Mouse (Mus musculus) C2C12 (cell line): Measurements from ENCODE around the gene Tubb4b. TPM values are rescaled to one million over a fixed set of nuclear protein-coding genes. Genes with fewer than 3 reads are reported as not detected.

Experiments used
- H3K27me3 ChIP-seq: one replicate; pipeline ENCODE4 v1.6.1; 2011; ENCODE audit not compliant: control insufficient read depth, insufficient read depth, insufficient read length
- H3K36me3 ChIP-seq: one replicate; pipeline ENCODE4 v1.6.1; 2011; ENCODE audit not compliant: control insufficient read depth, insufficient read depth
- H3K4me3 ChIP-seq: one replicate; pipeline ENCODE4 v1.5.1; 2011; ENCODE audit warnings: mild to moderate bottlenecking, control low read depth; ENCODE audit not compliant: poor library complexity, insufficient read depth, severe bottlenecking
- H3K79me2 ChIP-seq: one replicate; pipeline ENCODE4 v1.6.1; 2011; ENCODE audit not compliant: control insufficient read depth, insufficient read depth
- H3K79me3 ChIP-seq: one replicate; pipeline ENCODE4 v1.6.1; 2011; ENCODE audit warnings: low read depth, control low read depth
- H3ac ChIP-seq: one replicate; pipeline ENCODE3; 2011; ENCODE audit warnings: low read depth; ENCODE audit not compliant: control insufficient read depth, insufficient read length
- CEBPB ChIP-seq: IDR thresholded peaks from one replicate; pipeline ENCODE4 v1.6.1; 2011; ENCODE audit warnings: low read depth, mild to moderate bottlenecking, control low read depth, moderate library complexity
- CTCF ChIP-seq: IDR thresholded peaks from one replicate; pipeline ENCODE4 v1.5.1; 2011; ENCODE audit not compliant: control insufficient read depth, insufficient read depth, insufficient read length
- FOSL1 ChIP-seq: IDR thresholded peaks from one replicate; pipeline ENCODE4 v1.8.0; 2011; ENCODE audit warnings: mild to moderate bottlenecking, low read length; ENCODE audit not compliant: poor library complexity, insufficient read depth, severe bottlenecking
- MAX ChIP-seq: IDR thresholded peaks from one replicate; pipeline ENCODE4 v1.6.1; 2011; ENCODE audit warnings: mild to moderate bottlenecking, control low read depth
- MYOD1 ChIP-seq: IDR thresholded peaks from one replicate; pipeline ENCODE4 v1.6.1; 2011; ENCODE audit warnings: low read depth; ENCODE audit not compliant: control insufficient read depth, insufficient read length
- MYOG ChIP-seq: IDR thresholded peaks from one replicate; pipeline ENCODE4 v1.6.1; 2011; ENCODE audit not compliant: control insufficient read depth, insufficient read length; ENCODE audit errors: extremely low read depth
- USF1 ChIP-seq: IDR thresholded peaks from one replicate; pipeline ENCODE4 v1.6.1; 2011; ENCODE audit warnings: low read depth, mild to moderate bottlenecking, control low read depth, moderate library complexity
- polyA plus RNA-seq: library from polyadenylated mRNA; unstranded; fragments of >200 nt; fragmentation: generic; extraction: Trizol; gene quantifications from one replicate; pipeline ENCODE4 v1.2.1, GENCODE M21; 2012; ENCODE audit warnings: missing spikeins

Tubb4b gene
- polyA plus RNA-seq, 1 experiment, result 800 TPM

GRCm38 (mm10) chr2:25194486-25195171 is 29.9 kb downstream of the Tubb4b start:
- Histone ChIP-seq H3K79me2 (peaks cover 30% of the 10 kb centered on the region), H3K4me3 (no peak overlapping the region), H3ac (peak overlapping the region; percentile 14), H3K27me3 (no peaks in the 10 kb centered on the region), H3K36me3 (peaks cover 14% of the 10 kb centered on the region), H3K79me3 (peaks cover 3% of the 10 kb centered on the region)
- TF ChIP-seq MAX, result no peak
- no peak for TF ChIP-seq CTCF
- no peak for TF ChIP-seq MYOG
- TF ChIP-seq FOSL1, result no peak
- no peak for TF ChIP-seq MYOD1
- TF ChIP-seq USF1, result no peak
- no peak for TF ChIP-seq CEBPB

- H3K79me3 ChIP-seq, result peaks cover 3% of the 10 kb centered on the region
- peaks cover 12% of the 10 kb centered on the region for H3K36me3 ChIP-seq
- no peak for TF ChIP-seq MYOG
- no peak for TF ChIP-seq CTCF
- TF ChIP-seq CEBPB, result no peak
- TF ChIP-seq FOSL1, result no peak
- no peak for TF ChIP-seq MAX
- TF ChIP-seq USF1, result no peak
- no peak for TF ChIP-seq MYOD1
- no peak overlapping the region for H3K4me3 ChIP-seq
- no peak overlapping the region for H3ac ChIP-seq
- H3K27me3 ChIP-seq, result no peaks in the 10 kb centered on the region
- H3K79me2 ChIP-seq, result peaks cover 30% of the 10 kb centered on the region
Measured at GRCm38 (mm10) chr2:25194006-25194405, 30.5 kb downstream of the Tubb4b start.

- Histone ChIP-seq H3ac (peak overlapping the region; percentile 2), H3K4me3 (no peak overlapping the region), H3K79me3 (peaks cover 3% of the 10 kb centered on the region), H3K79me2 (peaks cover 30% of the 10 kb centered on the region), H3K36me3 (peaks cover 12% of the 10 kb centered on the region), H3K27me3 (no peaks in the 10 kb centered on the region)
- no peak for TF ChIP-seq MYOD1
- TF ChIP-seq MYOG, result no peak
- no peak for TF ChIP-seq MAX
- TF ChIP-seq USF1, result no peak
- TF ChIP-seq FOSL1, result no peak
- TF ChIP-seq CEBPB, result no peak
- TF ChIP-seq CTCF, result peak; percentile 86
Measured at GRCm38 (mm10) chr2:25193330-25193770, 31.2 kb downstream of the Tubb4b start.

- TF ChIP-seq FOSL1, result no peak
- TF ChIP-seq USF1, result no peak
- no peak for TF ChIP-seq CTCF
- no peak for TF ChIP-seq MYOD1
- no peak for TF ChIP-seq CEBPB
- Histone ChIP-seq H3K79me2 (no peaks in the 10 kb centered on the region), H3K36me3 (no peaks in the 10 kb centered on the region), H3ac (no peak overlapping the region), H3K4me3 (no peak overlapping the region), H3K79me3 (no peaks in the 10 kb centered on the region), H3K27me3 (peaks cover 5% of the 10 kb centered on the region)
Measured at GRCm38 (mm10) chr2:25187841-25188240, 36.7 kb downstream of the Tubb4b start.

- H3K27me3 ChIP-seq, result peaks cover 5% of the 10 kb centered on the region
- TF ChIP-seq CEBPB, result no peak
- no peak for TF ChIP-seq MAX
- no peak for TF ChIP-seq MYOD1
- no peak for TF ChIP-seq CTCF
- no peak for TF ChIP-seq MYOG
- TF ChIP-seq USF1, result no peak
- no peak for TF ChIP-seq FOSL1
- no peak overlapping the region for H3ac ChIP-seq
- H3K4me3 ChIP-seq, result no peak overlapping the region
- H3K79me3 ChIP-seq, result no peaks in the 10 kb centered on the region
- H3K79me2 ChIP-seq, result no peaks in the 10 kb centered on the region
- no peaks in the 10 kb centered on the region for H3K36me3 ChIP-seq
Measured at GRCm38 (mm10) chr2:25186575-25186930, 37.9 kb downstream of the Tubb4b start.

- Histone ChIP-seq H3ac (no peak overlapping the region), H3K36me3 (no peaks in the 10 kb centered on the region), H3K4me3 (no peak overlapping the region), H3K27me3 (peaks cover 5% of the 10 kb centered on the region), H3K79me3 (no peaks in the 10 kb centered on the region), H3K79me2 (no peaks in the 10 kb centered on the region)
- TF ChIP-seq CTCF, result peak; percentile 17
- TF ChIP-seq MYOG, result no peak
Measured at GRCm38 (mm10) chr2:25185625-25186574, 38.6 kb downstream of the Tubb4b start.
